Mouse (Mus musculus) erythroblast, embryonic 14.5 days (primary cell): Measurements from ENCODE around the gene Inpp4b.

Experiments used
- GATA1 ChIP-seq: IDR thresholded peaks from 2 replicates; pipeline ENCODE4 v1.6.1; 2012; ENCODE audit warnings: low read length, inconsistent platforms, mixed read lengths
- TAL1 ChIP-seq: IDR thresholded peaks from 3 replicates; pipeline ENCODE4 v1.6.1; 2012; ENCODE audit warnings: low read length, inconsistent platforms, mixed read lengths

DNA sequence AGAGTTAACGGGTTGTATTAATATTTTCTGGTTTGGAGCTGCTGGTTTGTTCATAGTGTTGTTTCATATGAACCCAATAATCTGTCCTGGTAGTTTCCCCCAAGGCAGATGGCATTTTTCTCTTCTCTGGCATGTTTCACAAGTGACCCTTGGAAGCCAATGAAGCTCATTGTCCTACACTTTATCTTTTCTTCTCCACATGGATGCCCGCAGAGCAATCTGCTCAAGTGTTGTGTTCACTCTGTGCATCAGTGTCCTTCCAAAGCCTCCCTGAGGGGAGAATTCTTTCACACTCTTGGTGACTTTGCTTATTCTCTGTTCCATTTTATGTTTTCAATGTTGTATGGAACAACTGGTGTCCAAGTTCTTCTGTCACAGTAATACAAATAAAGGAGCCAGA is 179.7 kb downstream of the Inpp4b start:
- no peak for TF ChIP-seq TAL1
- no peak for TF ChIP-seq GATA1
